ENCODE assay signal across 19 mouse cellular contexts in the genomic region with DNA sequence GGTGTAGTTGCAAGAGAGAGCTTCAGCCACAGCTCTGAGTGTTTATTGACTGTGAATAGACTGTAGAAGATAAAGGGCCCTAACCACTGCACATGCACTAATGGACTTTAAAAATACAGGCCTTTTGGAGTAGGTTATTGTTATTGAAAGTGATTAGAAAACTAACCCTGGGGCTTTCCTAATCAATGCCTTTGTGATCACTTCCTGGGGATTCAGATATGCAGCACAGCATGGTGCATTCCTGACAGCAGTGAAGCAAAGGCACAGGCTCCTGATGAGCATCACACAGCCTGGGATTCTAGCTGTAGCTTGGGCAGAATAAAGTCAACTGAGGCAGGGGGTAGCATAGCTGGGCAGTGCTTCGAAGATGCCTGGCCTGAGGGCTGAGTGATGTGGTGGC.
DNase-seq lines count a peak whose midpoint lies in the region; ATAC-seq and TF ChIP-seq lines count a peak whose summit lies in the region.
"Had no signal": no experiment of that assay in that cellular context is flagged by ENCODE, and none has a peak within 500 bp of the region (broad histone marks: within the 10 kb centered on the region; RNA-seq: fewer than 3 reads in every experiment).

No protein-coding gene starts in this region.

- H3K27me3 ChIP-seq in liver, postnatal 0 days (ENCODE audit: insufficient read depth, low read length) = no peaks in the 10 kb centered on the region
- H3K27me3 ChIP-seq in liver, embryonic 11.5 days (replicated peaks; ENCODE audit: control insufficient read depth, insufficient read depth, low read length) = no peaks in the 10 kb centered on the region
- no peaks in the 10 kb centered on the region for H3K27me3 ChIP-seq in intestine, embryonic 15.5 days (replicated peaks)
- H3K27me3 ChIP-seq: embryonic facial prominence, embryonic 13.5 days; forebrain, embryonic 12.5 days; heart, embryonic 13.5 days; hindbrain, embryonic 13.5 days had no signal

- DNase-seq in liver, postnatal 0 days = no peak
- no peak for DNase-seq in liver, embryonic 11.5 days (ENCODE audit: low spot score)
- DNase-seq in ES-CJ7 (ENCODE audit: low read depth, low spot score) = peak; percentile 80
- peak; percentile 78 for DNase-seq in ZHBTc4 (ENCODE audit: low read depth, low spot score)
- no peak for DNase-seq in left cerebral cortex, postnatal 14 days (ENCODE audit: low spot score in 2 of 2)
- DNase-seq in thymus, postnatal 0 days (ENCODE audit: low spot score) = no peak
- DNase-seq: adrenal gland, postnatal 25 days; cerebellum, adult 18-20 months; cerebellum, adult 9-11 months; cerebellum, postnatal 36 days; forebrain, postnatal 0 days; gastrocnemius, postnatal 14 days; heart, postnatal 4 days had no signal

- no peak overlapping the region for H3K4me3 ChIP-seq in liver, postnatal 0 days (ENCODE audit: low read depth, low read length)
- no peak overlapping the region for H3K4me3 ChIP-seq in liver, embryonic 11.5 days (ENCODE audit: low read depth, low read length)
- no peak overlapping the region for H3K4me3 ChIP-seq in intestine, embryonic 15.5 days (replicated peaks)
- H3K4me3 ChIP-seq: embryonic facial prominence, embryonic 13.5 days; forebrain, embryonic 12.5 days; heart, embryonic 13.5 days; hindbrain, embryonic 13.5 days had no signal

- H3K9me3 ChIP-seq in liver, postnatal 0 days (ENCODE audit: low read length) = no peaks in the 10 kb centered on the region
- no peaks in the 10 kb centered on the region for H3K9me3 ChIP-seq in liver, embryonic 11.5 days (ENCODE audit: control insufficient read depth, low read length)
- no peaks in the 10 kb centered on the region for H3K9me3 ChIP-seq in intestine, embryonic 15.5 days
- H3K9me3 ChIP-seq: embryonic facial prominence, embryonic 13.5 days; forebrain, embryonic 12.5 days; heart, embryonic 13.5 days; hindbrain, embryonic 13.5 days had no signal

- TF ChIP-seq EP300 in liver, postnatal 0 days (IDR thresholded peaks at IDR 0.05; ENCODE audit: low read depth) = no peak

- H3K9ac ChIP-seq in liver, postnatal 0 days (replicated peaks) = no peak overlapping the region
- no peak overlapping the region for H3K9ac ChIP-seq in liver, embryonic 11.5 days (ENCODE audit: low read depth, low read length)
- H3K9ac ChIP-seq in intestine, embryonic 15.5 days = no peak overlapping the region
- H3K9ac ChIP-seq: embryonic facial prominence, embryonic 13.5 days; forebrain, embryonic 12.5 days; forebrain, postnatal 0 days; heart, embryonic 13.5 days; hindbrain, embryonic 13.5 days had no signal

- no peaks in the 10 kb centered on the region for H3K36me3 ChIP-seq in liver, postnatal 0 days (replicated peaks; ENCODE audit: insufficient read depth, low read length)
- H3K36me3 ChIP-seq in liver, embryonic 11.5 days (ENCODE audit: control insufficient read depth, insufficient read depth, low read length) = no peaks in the 10 kb centered on the region
- H3K36me3 ChIP-seq in intestine, embryonic 15.5 days = no peaks in the 10 kb centered on the region
- H3K36me3 ChIP-seq: embryonic facial prominence, embryonic 13.5 days; forebrain, embryonic 12.5 days; heart, embryonic 13.5 days; hindbrain, embryonic 13.5 days had no signal

- H3K4me1 ChIP-seq in liver, postnatal 0 days (ENCODE audit: insufficient read depth) = no peaks in the 10 kb centered on the region
- H3K4me1 ChIP-seq in liver, embryonic 11.5 days (replicated peaks; ENCODE audit: control insufficient read depth, insufficient read depth, low read length) = peaks cover 3% of the 10 kb centered on the region; the same call in 1 of the 2 replicates
- 0 out of 2 replicates have a peak, but pooled peaks cover 4% of the 10 kb centered on the region for H3K4me1 ChIP-seq in intestine, embryonic 15.5 days (replicated peaks)
- H3K4me1 ChIP-seq: hindbrain, embryonic 13.5 days had no signal

- H3K27ac ChIP-seq in liver, postnatal 0 days (ENCODE audit: low read depth) = no peak overlapping the region
- no peak overlapping the region for H3K27ac ChIP-seq in liver, embryonic 11.5 days (ENCODE audit: low read depth, low read length)
- H3K27ac ChIP-seq in intestine, embryonic 15.5 days = no peak overlapping the region
- H3K27ac ChIP-seq: embryonic facial prominence, embryonic 13.5 days; forebrain, embryonic 12.5 days; heart, embryonic 13.5 days; hindbrain, embryonic 13.5 days had no signal

- peak; percentile 19; the same call in 1 of the 2 replicates for ATAC-seq in liver, postnatal 0 days
- ATAC-seq in liver, embryonic 11.5 days (replicated peaks; ENCODE audit: low FRiP score) = no peak
- no peak for ATAC-seq in intestine, embryonic 15.5 days
- ATAC-seq: forebrain, postnatal 0 days; intestine, postnatal 0 days had no signal

- H3K4me2 ChIP-seq in liver, postnatal 0 days (ENCODE audit: low read depth, low read length) = no peak overlapping the region
- no peak overlapping the region for H3K4me2 ChIP-seq in liver, embryonic 11.5 days
- H3K4me2 ChIP-seq in intestine, embryonic 15.5 days (replicated peaks) = no peak overlapping the region
- H3K4me2 ChIP-seq: embryonic facial prominence, embryonic 13.5 days; forebrain, embryonic 12.5 days; heart, embryonic 13.5 days; hindbrain, embryonic 13.5 days had no signal

- WGBS in liver, postnatal 0 days (ENCODE audit: insufficient replicate concordance) = 42% methylated on average over 1 of the region's 1 CpGs
- WGBS in liver, embryonic 11.5 days = 30% methylated on average over 1 of the region's 1 CpGs
- WGBS in intestine, embryonic 15.5 days = 55% methylated on average over 1 of the region's 1 CpGs

- no peak for TF ChIP-seq CTCF in liver, postnatal 0 days (IDR thresholded peaks at IDR 0.05; ENCODE audit: low read depth)

- intact Hi-C loops in left cerebral cortex, postnatal 14 days (cut with DNase I) = no loop called here

Comparison
In these comparisons a context has a peak if more than half of its experiments do, and no peak if none do; other contexts are left out.
1. DNase-seq: peak in ES-CJ7 (single experiment) and ZHBTc4 (single experiment); none in liver, postnatal 0 days (single experiment), liver, embryonic 11.5 days (single experiment), left cerebral cortex, postnatal 14 days (0 of 2) and thymus, postnatal 0 days (single experiment).